Mouse (Mus musculus): Measurements from ENCODE around the gene Irx5.
A peak's percentile ranks its signal among the peaks of the same experiment; 100 is the strongest.

Irx5 gene

DNA sequence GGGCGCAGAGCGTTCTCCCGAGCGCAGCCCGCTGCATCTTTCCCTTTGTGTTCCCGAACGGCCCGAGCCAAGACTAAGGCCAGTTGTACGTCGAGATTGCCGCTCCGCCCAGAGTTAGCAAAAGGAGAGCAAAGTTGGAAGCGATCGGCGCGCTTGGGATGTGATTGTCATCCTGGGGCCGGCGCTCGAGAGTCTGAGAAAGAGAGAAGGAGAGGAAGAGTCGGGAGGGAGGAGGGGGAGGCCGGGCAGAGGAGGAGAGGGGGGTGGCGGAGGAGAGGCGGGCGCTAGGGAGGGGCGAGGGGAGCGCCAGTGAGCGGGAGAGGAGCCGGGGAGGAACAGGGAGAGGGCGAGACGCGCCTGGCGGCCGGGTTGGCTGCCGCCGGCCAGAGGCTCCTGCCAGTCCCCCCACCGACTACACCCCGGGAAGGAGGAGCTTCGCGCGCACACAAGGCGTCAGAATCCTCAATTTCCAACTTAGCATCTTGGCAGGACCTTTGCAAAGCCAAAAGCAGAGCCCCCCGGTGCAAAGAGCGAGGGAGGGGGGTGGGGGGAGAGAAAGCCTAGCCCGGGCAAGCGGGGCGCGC is at the start of gene Irx5:
Irx5 (plus strand) TSS at position 228 of the 584 bp plus-strand sequence.
- peak; percentile 35 for DNase-seq

GRCm38 (mm10) chr8:92312178-92312577 is 45.2 kb upstream of the Irx5 start:
- DNase-seq: no peak

- DNase-seq: no peak
Observed at GRCm38 (mm10) chr8:92313707-92314106, 43.7 kb upstream of the Irx5 start.

- DNase-seq: no peak
Observed at GRCm38 (mm10) chr8:92323751-92324150, 33.7 kb upstream of the Irx5 start.

DNA sequence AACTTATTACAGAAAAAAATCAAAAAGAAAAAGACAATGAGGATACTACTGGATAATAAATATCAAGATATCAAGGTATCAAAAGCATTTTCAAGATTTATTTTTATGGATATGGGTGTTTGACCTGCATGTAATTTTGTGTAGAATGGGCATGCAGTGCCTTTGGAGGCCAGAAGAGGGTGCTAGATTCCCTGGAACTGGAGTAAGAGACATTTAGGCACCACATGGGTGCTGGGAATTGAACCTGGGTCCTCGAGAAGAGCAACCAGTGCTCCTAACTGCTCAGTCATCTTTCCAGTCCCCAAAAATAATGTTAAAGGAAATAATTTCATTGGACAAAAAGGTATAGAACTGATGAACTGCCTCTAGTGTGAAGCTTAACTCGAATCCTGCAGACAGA is 30.2 kb upstream of the Irx5 start:
- no peak for DNase-seq

DNA sequence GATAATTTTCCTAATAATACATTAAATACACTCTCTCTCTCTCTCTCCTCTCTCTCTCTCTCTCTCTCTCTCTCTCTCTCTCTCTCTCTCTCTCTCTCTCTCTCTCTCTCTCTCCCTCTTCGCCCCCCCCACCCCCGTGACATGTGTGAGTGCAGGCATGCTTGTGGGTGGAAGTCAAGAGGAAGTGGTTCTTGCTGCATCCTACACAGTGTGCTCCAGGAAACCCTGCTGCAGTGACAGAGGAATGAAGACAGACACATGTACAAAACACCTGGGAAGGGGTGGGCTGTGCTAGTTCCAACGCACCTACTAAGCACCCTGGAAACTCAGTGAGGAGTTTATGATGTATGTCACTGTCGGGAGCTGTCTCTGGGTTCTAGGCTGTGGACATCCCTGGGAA is 28.2 kb upstream of the Irx5 start:
- DNase-seq: no peak

- DNase-seq: no peak
Observed at GRCm38 (mm10) chr8:92331811-92332210, 25.6 kb upstream of the Irx5 start.

- DNase-seq: no peak
Observed at GRCm38 (mm10) chr8:92333406-92333805, 24.0 kb upstream of the Irx5 start.

- no peak for DNase-seq
Observed at GRCm38 (mm10) chr8:92335079-92335478, 22.3 kb upstream of the Irx5 start.

GRCm38 (mm10) chr8:92336041-92336440 is 21.4 kb upstream of the Irx5 start:
- no peak for DNase-seq

DNA sequence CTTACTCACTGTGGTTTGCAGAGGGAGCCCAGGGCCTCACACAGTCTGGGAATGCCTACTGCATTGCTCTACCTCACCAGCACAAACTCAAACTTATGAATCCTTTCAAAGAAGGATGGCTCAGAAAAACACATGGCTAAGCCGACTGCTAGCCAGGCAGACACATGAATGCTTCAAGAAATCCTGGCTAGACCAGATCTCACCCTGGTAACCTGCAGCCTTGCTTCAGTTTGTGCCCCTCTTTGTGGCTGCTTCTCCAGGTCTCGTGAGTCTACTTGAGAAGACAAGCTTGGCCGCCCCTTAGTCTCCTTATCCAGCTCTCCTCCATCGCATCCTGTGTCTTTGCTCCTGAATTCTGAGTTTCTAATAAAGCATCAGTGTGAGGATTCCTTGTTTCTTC is 13.9 kb upstream of the Irx5 start:
- DNase-seq: no peak

- no peak for DNase-seq
Observed at GRCm38 (mm10) chr8:92349898-92350486, 7.4 kb upstream of the Irx5 start.

GRCm38 (mm10) chr8:92353405-92353804 is 4.0 kb upstream of the Irx5 start:
- no peak for DNase-seq

GRCm38 (mm10) chr8:92354536-92355482 is 2.6 kb upstream of the Irx5 start:
- DNase-seq: no peak

DNA sequence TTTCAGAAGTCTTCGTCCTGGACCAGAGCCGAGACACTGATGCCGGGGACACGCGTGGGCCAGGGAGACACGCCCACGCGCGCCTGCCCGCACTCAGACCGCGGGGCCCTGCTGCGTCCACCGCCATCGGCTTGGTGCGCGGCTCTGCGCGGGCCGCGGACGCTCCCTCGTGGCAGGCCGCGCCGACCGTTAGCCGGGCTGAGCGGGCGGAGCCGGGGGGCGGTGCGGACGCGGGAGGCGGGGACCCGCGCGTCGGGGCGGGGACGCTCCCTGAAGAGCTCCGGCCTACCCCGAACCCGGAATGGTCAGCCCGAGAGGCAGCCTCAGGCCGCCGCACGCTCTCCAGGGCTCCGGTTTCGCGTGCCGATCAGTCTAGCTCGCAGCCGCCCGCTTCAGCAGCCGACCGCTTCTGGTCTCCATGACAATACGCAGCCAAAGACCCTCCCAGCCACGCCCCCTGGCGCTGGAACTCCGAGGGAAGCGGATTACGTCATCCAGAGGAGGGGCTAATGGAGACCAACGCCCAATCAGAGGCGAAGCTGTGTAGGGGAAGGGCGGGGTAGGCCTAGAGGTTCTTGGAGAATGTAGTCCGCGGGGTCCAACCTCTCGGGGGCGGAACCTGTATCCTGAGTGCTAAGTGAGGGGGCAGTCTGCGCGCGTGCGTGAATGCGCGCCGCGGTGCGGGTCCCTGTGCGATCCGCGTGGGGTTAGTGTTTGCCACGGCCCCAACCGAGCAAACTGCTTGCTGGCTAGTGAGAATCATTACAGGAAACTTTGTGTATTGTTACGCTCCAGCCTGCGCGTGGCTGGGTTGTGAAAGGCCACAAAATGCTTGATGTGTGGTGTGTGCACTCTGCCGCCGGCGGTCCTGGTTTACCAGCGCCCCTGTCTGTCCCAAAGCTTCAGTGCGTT is 1.5 kb upstream of the Irx5 start:
- peak; percentile 90 for DNase-seq

- DNase-seq: peak; percentile 14
Observed at GRCm38 (mm10) chr8:92356613-92357375, 631 bp upstream of the Irx5 start.

- no peak for DNase-seq
Observed at GRCm38 (mm10) chr8:92358141-92358999, 945 bp downstream of the Irx5 start.

DNA sequence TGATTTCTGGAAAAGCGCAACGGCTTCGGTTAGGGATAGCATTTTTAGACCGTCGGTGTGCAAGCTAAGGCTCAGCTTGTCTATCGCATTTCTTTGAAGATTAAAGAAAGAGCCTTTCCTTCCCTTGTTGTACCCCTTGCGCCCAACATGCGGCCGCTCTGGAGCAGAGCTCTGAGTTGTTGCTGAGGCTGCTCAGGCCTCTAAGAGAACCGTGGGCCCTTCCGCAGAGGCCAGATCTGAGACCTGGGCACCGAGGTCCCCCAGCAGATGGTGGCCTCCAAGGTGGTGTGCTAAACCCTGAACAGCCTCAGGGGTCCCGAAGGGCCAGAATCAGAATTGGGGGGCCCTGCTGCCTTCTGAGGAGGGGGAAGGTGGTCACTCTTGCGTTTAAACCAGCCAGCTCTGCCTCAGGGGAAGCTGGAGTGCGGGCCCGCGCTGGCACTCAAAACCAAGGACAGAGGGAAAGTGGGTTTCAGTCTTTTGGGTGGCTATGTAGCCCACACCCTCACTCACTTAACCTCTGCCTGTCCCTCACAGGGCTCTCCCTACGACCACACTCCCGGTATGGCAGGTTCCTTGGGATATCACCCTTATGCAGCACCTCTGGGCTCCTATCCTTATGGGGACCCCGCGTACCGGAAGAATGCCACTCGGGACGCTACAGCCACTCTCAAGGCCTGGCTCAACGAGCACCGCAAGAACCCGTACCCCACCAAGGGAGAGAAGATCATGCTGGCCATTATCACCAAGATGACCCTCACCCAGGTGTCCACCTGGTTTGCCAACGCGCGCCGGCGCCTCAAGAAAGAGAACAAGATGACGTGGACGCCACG is 1.8 kb downstream of the Irx5 start:
- DNase-seq: no peak

- no peak for DNase-seq
Observed at GRCm38 (mm10) chr8:92359833-92360082, 2.3 kb downstream of the Irx5 start.

DNA sequence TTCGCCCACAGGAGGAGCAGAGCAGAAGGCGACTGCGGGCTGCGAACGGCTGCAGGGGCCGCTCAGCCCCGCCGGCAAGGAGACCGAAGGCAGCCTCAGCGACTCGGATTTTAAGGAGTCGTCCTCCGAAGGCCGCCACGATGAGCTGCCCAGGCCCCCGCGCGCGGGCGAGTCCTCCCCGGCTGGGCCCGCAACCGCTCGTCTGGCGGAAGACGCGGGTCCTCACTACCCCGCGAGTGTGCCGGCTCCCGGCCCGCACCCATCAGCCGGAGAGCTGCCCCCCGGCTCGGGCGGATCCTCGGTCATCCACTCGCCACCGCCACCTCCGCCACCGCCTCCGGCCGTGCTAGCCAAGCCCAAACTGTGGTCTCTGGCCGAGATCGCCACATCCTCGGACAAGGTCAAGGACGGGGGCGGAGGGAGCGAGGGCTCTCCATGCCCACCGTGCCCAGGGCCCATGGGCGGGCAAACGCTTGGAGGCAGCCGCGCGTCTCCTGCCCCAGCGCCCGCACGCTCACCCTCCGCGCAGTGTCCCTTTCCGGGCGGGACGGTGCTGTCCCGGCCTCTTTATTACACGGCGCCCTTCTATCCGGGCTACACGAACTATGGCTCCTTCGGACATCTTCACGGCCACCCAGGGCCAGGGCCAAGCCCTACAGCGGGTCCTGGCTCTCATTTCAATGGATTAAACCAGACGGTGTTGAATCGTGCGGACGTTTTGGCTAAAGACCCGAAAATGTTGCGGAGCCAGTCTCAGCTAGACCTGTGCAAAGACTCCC is 2.8 kb downstream of the Irx5 start:
- DNase-seq: no peak
